Mouse (Mus musculus): ENCODE data around the gene Pnkp.

Pnkp gene

DNA sequence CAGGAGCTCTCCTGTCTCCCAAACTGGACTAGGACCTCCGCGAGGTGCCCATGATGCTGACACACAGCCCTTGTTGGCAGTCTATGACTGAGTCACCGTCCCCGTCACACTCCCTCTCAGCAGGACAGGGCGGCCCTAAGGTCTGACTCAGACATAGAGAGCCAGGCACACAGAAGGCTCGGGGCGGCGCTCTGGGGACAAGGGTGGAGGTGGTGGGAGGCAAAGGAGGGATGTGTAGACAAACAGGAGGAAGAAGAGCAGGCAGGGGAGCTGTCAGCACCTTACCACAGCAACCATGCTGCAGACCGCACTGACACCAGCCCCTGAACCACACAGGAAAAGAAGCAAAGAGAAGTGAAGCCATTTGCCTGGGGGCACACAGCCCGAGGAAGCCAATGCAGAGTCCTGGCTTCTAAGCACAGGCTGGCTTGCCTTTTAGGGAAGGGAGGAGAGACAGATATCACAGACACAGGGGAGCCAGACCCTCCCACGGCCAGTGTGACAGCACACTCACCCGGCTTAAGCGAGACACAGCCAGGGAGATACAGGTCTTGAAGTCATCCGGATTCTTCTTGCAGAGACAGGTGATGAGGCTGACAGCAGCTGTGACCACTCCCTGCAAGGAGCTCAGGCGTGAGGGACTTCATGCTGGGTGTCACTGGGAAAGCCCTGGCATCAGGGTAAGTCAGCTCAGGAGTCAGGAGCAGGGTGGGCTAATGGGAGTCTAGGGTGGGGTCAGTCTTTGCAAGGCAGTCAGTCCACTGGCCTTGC, 52.0 kb downstream of the Pnkp start:
- DNase-seq (ENCODE audit: low read depth) = no peak
